13 mouse cellular contexts compared by ENCODE assay signal in the genomic region with DNA sequence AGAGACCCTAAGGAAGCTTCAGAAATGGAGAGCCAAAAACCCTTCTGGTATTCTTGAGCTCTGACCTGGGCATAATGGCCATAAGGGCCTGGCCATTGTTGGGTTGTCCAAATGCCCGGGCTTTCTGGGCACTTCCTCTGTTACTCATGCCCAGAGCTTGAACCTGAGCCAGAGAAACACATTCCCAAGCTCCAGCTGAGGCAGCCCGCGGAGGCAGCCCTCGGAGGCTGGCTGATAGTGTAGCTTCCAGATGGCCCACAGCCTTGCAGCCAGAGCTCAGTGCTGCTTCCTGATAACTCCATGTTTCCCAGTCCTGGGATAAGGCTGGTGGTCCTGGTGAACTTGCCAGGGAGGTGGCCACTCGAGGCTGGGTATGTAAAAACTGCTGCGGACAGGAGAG.
DNase-seq lines count a peak whose midpoint lies in the region; ATAC-seq and TF ChIP-seq lines count a peak whose summit lies in the region.
"Had no signal": no experiment of that assay in that cellular context is flagged by ENCODE, and none has a peak within 500 bp of the region (broad histone marks: within the 10 kb centered on the region; RNA-seq: fewer than 3 reads in every experiment).

No protein-coding gene starts in this region.

- in situ Hi-C loops in ES-E14 (cut with MboI; ENCODE audit: low sequenced_read_pairs in 2 of 2, unreplicated experiment in 2 of 2), result loop anchor here (25.0 kb wide), 1 partner anchor 297 kb away; no protein-coding TSS in a partner anchor

- H3K27me3 ChIP-seq in hindbrain, embryonic 15.5 days, result no peaks in the 10 kb centered on the region
- no peaks in the 10 kb centered on the region for H3K27me3 ChIP-seq in hindbrain, embryonic 13.5 days
- H3K27me3 ChIP-seq: heart, embryonic 15.5 days; limb, embryonic 15.5 days; neural tube, embryonic 15.5 days; Patski had no signal

- DNase-seq in ES-E14 (ENCODE audit: low read depth, low spot score), result no peak
- peak; percentile 65 for DNase-seq in brain, embryonic 14.5 days (ENCODE audit: low read depth)
- DNase-seq in heart, postnatal 14 days, result peak; percentile 19 to 48
- no peak for DNase-seq in testis, postnatal 10 days (ENCODE audit: low spot score)
- no peak for DNase-seq in frontal cortex, postnatal 25 days (ENCODE audit: low spot score in 2 of 2)
- DNase-seq: kidney, postnatal 10 days had no signal

- no peaks in the 10 kb centered on the region for H3K9me3 ChIP-seq in hindbrain, embryonic 15.5 days
- no peaks in the 10 kb centered on the region for H3K9me3 ChIP-seq in hindbrain, embryonic 13.5 days
- H3K9me3 ChIP-seq in ES-E14 (ENCODE audit: control insufficient read depth, insufficient read depth, low read depth, low read length), result no peaks in the 10 kb centered on the region
- H3K9me3 ChIP-seq: heart, embryonic 15.5 days; limb, embryonic 15.5 days; neural tube, embryonic 15.5 days had no signal

- intact Hi-C loops in heart, postnatal 14 days (cut with DNase I), result loop anchor here (1.0 kb wide), 1 partner anchor 8 kb away; no protein-coding TSS in a partner anchor

- no peak overlapping the region for H3K9ac ChIP-seq in hindbrain, embryonic 15.5 days
- H3K9ac ChIP-seq in hindbrain, embryonic 13.5 days, result no peak overlapping the region
- H3K9ac ChIP-seq in ES-E14 (ENCODE audit: insufficient read depth, low read depth, low read length, poor library complexity, severe bottlenecking), result no peak overlapping the region
- H3K9ac ChIP-seq: heart, embryonic 15.5 days; limb, embryonic 15.5 days; neural tube, embryonic 15.5 days had no signal

- TF ChIP-seq CTCF in brain, embryonic 14.5 days (IDR thresholded peaks at IDR 0.05; ENCODE audit: borderline replicate concordance, extremely low read depth, insufficient read depth, insufficient read length), result no peak

- TF ChIP-seq POLR2A in brain, embryonic 14.5 days (IDR thresholded peaks at IDR 0.05; ENCODE audit: borderline replicate concordance, extremely low read depth, insufficient read depth, insufficient read length, poor library complexity, severe bottlenecking), result no peak

- H3K4me2 ChIP-seq in hindbrain, embryonic 15.5 days, result no peak overlapping the region
- no peak overlapping the region for H3K4me2 ChIP-seq in hindbrain, embryonic 13.5 days
- H3K4me2 ChIP-seq: heart, embryonic 15.5 days; limb, embryonic 15.5 days; neural tube, embryonic 15.5 days had no signal

- WGBS in hindbrain, embryonic 15.5 days, result 58% methylated on average over 6 of the region's 6 CpGs
- 58% methylated on average over 6 of the region's 6 CpGs for WGBS in hindbrain, embryonic 13.5 days

- H3K27ac ChIP-seq in hindbrain, embryonic 15.5 days (replicated peaks), result no peak overlapping the region
- H3K27ac ChIP-seq in hindbrain, embryonic 13.5 days, result no peak overlapping the region
- H3K27ac ChIP-seq in ES-E14 (ENCODE audit: insufficient read depth, low read depth, low read length, poor library complexity, severe bottlenecking), result peak overlapping the region; percentile 8; the same call in 1 of the 2 replicates
- H3K27ac ChIP-seq: heart, embryonic 15.5 days; limb, embryonic 15.5 days; neural tube, embryonic 15.5 days had no signal

- peak; percentile 42; the same call in 1 of the 2 replicates for ATAC-seq in hindbrain, embryonic 15.5 days (ENCODE audit: low FRiP score, low read depth)
- ATAC-seq in hindbrain, embryonic 13.5 days (ENCODE audit: low FRiP score), result no peak
- ATAC-seq in granulocyte monocyte progenitor cell, adult 5-6 weeks (replicated peaks; ENCODE audit: poor library complexity, severe bottlenecking), result no peak
- ATAC-seq: Patski had no signal

- H3K36me3 ChIP-seq in hindbrain, embryonic 15.5 days, result peaks cover 25% of the 10 kb centered on the region
- H3K36me3 ChIP-seq in hindbrain, embryonic 13.5 days, result peaks cover 34% of the 10 kb centered on the region
- H3K36me3 ChIP-seq in ES-E14 (ENCODE audit: control insufficient read depth, insufficient read depth, low read length, poor library complexity, severe bottlenecking), result no peaks in the 10 kb centered on the region
- H3K36me3 ChIP-seq: heart, embryonic 15.5 days; limb, embryonic 15.5 days had no signal

- no peak overlapping the region for H3K4me3 ChIP-seq in hindbrain, embryonic 15.5 days
- no peak overlapping the region for H3K4me3 ChIP-seq in hindbrain, embryonic 13.5 days
- H3K4me3 ChIP-seq in ES-E14 (ENCODE audit: insufficient read depth in 1 of 2, low read depth in 1 of 2, low read length in 2 of 2, poor library complexity in 1 of 2, severe bottlenecking in 1 of 2), result no peak overlapping the region
- H3K4me3 ChIP-seq: heart, embryonic 15.5 days; limb, embryonic 15.5 days; neural tube, embryonic 15.5 days had no signal

- H3K4me1 ChIP-seq in hindbrain, embryonic 15.5 days (replicated peaks), result 0 out of 2 replicates have a peak, but pooled peaks cover 5% of the 10 kb centered on the region
- H3K4me1 ChIP-seq in hindbrain, embryonic 13.5 days (replicated peaks), result peaks cover 8% of the 10 kb centered on the region; the same call in 1 of the 2 replicates
- peaks cover 6 to 17% of the 10 kb centered on the region in 2 experiments; a peak in 3 of 4 replicates for H3K4me1 ChIP-seq in ES-E14 (ENCODE audit: control insufficient read depth in 2 of 2, insufficient read depth in 2 of 2, low read length in 2 of 2, poor library complexity in 1 of 2)
- H3K4me1 ChIP-seq: limb, embryonic 15.5 days; neural tube, embryonic 15.5 days had no signal

TF ChIP-seq in ES-E14, 5 proteins besides CTCF, POLR2A, EP300 and RAD21:
- TF ChIP-seq ZC3H11A (IDR thresholded peaks at IDR 0.05; ENCODE audit: borderline replicate concordance, low read depth, low read length), result no peak
- no peak for TF ChIP-seq MAFK (IDR thresholded peaks at IDR 0.05; ENCODE audit: insufficient read depth, low read depth, low read length)
- TF ChIP-seq HCFC1 (IDR thresholded peaks at IDR 0.05; ENCODE audit: borderline replicate concordance, insufficient read depth, low read length), result no peak
- no peak for TF ChIP-seq ZNF384 (IDR thresholded peaks at IDR 0.05; ENCODE audit: low read depth, low read length)
- no peak for TF ChIP-seq CHD2 (IDR thresholded peaks at IDR 0.05; ENCODE audit: low read depth, low read length)

Comparison
In these comparisons a context has a peak if more than half of its experiments do, and no peak if none do; other contexts are left out.
1. DNase-seq: peak in brain, embryonic 14.5 days (single experiment) and heart, postnatal 14 days (2 of 2); none in ES-E14 (single experiment), testis, postnatal 10 days (single experiment) and frontal cortex, postnatal 25 days (0 of 2).